Mouse (Mus musculus) liver, postnatal 0 days (tissue): ENCODE measurements at regions not wholly inside any gene's neighbourhood (a gene's known extent, or its start where the extent isn't known, plus 50 kb on each side); places are given as distances from the start of the nearest gene placed in this dataset.

Experiments
- ATAC-seq: fragments of 200-750 bp; cut with Nextera tagmentation; 2 replicates; pipeline ENCODE4 v1.8.0; 2017; ENCODE audit warnings: mild to moderate bottlenecking, moderate library complexity
- DNase-seq: peaks from one replicate; pipeline ENCODE4 v3.0.0-alpha.2; 2016
- H3K27ac ChIP-seq: fragments of 300-500 bp; sonication (generic); 2 replicates; pipeline ENCODE4 v1.5.1; 2014; ENCODE audit warnings: antibody characterized with exemption, moderate library complexity, mild to moderate bottlenecking, low read depth
- H3K27me3 ChIP-seq: fragments of 300-500 bp; sonication (generic); 2 replicates; pipeline ENCODE4 v1.6.1; 2014; ENCODE audit warnings: low read length, control low read depth, mixed read lengths; ENCODE audit not compliant: insufficient read depth
- H3K36me3 ChIP-seq: fragments of 300-500 bp; sonication (generic); replicated peaks from 2 replicates; pipeline ENCODE4 v1.6.1; 2014; ENCODE audit warnings: mild to moderate bottlenecking, control low read depth, low read length, moderate library complexity, mixed read lengths; ENCODE audit not compliant: insufficient read depth
- H3K4me1 ChIP-seq: fragments of 300-500 bp; sonication (generic); 2 replicates; pipeline ENCODE4 v1.6.1; 2014; ENCODE audit warnings: antibody characterized with exemption, mild to moderate bottlenecking, control low read depth; ENCODE audit not compliant: insufficient read depth
- H3K4me2 ChIP-seq: fragments of 300-500 bp; sonication (generic); 2 replicates; pipeline ENCODE4 v1.6.1; 2014; ENCODE audit warnings: low read depth, mild to moderate bottlenecking, low read length, moderate library complexity, mixed read lengths
- H3K4me3 ChIP-seq: fragments of 300-500 bp; sonication (generic); 2 replicates; pipeline ENCODE4 v1.5.1; 2014; ENCODE audit warnings: low read depth, low read length
- H3K9ac ChIP-seq: fragments of 300-500 bp; sonication (generic); replicated peaks from 2 replicates; pipeline ENCODE4 v1.6.1; 2014; ENCODE audit warnings: mild to moderate bottlenecking, moderate library complexity
- H3K9me3 ChIP-seq: fragments of 300-500 bp; sonication (generic); 2 replicates; pipeline ENCODE4 v1.6.1; 2016; ENCODE audit warnings: mild to moderate bottlenecking, control low read depth, low read length, mixed read lengths
- CTCF ChIP-seq: sonication (generic); IDR thresholded peaks from 2 replicates; pipeline ENCODE4 v1.5.1; 2016; ENCODE audit warnings: antibody characterized with exemption, low read depth
- EP300 ChIP-seq: IDR thresholded peaks from 2 replicates; pipeline ENCODE4 v1.6.1; 2016; ENCODE audit warnings: antibody characterized with exemption, low read depth, mild to moderate bottlenecking
- WGBS: fragments of 180-500 bp; shearing (Covaris S2); extraction: QIAGEN DNeasy Blood & Tissue Kit; methylation state at CpG from one replicate; pipeline ENCODE4 v1.1.7; 2014; ENCODE audit not compliant: insufficient replicate concordance; 5-methylcytosine and 5-hydroxymethylcytosine counted together

DNA sequence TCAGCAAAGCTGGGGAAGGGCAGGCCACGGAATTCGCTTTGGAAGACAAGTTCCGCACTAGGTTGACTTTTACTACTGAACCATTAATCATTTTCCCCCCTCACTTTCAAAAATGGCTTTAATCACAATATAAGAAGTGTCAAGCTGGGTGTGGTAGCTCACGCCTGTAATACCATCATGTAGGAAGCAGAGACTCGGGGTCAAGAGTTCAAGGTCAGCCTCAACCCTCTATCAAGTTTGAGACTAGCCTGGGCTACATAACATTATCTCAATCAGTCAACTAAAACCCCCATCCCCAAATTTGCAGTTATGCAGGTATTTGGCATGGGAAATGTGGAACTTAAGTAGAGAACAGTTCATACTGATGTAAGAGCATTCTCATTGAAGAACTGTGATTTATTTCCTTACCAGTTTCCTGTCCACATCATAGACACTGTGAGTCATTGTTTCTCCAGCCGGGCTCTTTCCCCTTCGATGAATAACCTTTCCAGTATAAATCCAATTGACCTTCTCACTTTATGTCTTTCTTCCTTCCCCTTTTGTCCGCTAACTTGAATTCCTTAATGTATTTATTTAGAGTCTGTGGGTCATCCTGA lies 308.6 kb downstream of the Gja1 start:
- Histone ChIP-seq H3K9ac (no peak overlapping the region), H3K27ac (no peak overlapping the region), H3K4me2 (no peak overlapping the region), H3K4me1 (no peaks in the 10 kb centered on the region), H3K4me3 (no peak overlapping the region), H3K36me3 (no peaks in the 10 kb centered on the region), H3K9me3 (no peaks in the 10 kb centered on the region), H3K27me3 (no peaks in the 10 kb centered on the region)
- ATAC-seq (no peak), DNase-seq (no peak)
- 73% methylated on average over 8 of the region's 8 CpGs for WGBS
- TF ChIP-seq EP300 (no peak), CTCF (no peak)

DNA sequence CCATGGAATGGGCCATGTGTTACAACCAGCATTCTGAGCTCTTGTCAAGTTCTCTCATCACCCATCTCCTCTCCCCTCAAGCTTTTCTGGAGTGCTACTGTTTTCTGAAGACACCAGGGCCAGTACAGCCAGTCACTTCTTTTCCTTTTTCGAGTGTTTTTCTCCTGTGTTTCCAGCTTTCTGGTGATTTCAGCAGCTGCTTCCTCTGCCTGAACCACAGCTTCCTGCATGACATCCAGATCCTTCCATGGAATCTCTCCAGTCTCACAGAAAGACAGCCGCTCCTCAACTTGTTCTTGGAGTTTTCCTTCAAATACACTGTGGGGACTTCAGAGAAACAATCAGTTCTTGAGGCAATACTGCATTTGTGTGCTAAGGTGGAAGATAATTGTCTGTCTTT lies 314.3 kb downstream of the Gja1 start:
- H3K27me3 ChIP-seq, result no peaks in the 10 kb centered on the region
- H3K4me3 ChIP-seq, result no peak overlapping the region
- 52% methylated on average over 2 of the region's 2 CpGs for WGBS
- H3K9me3 ChIP-seq, result no peaks in the 10 kb centered on the region
- no peak overlapping the region for H3K9ac ChIP-seq
- H3K4me2 ChIP-seq, result no peak overlapping the region
- TF ChIP-seq EP300 (no peak), CTCF (no peak)
- no peaks in the 10 kb centered on the region for H3K36me3 ChIP-seq
- no peak for ATAC-seq
- no peak for DNase-seq
- no peak overlapping the region for H3K27ac ChIP-seq
- H3K4me1 ChIP-seq, result no peaks in the 10 kb centered on the region

DNA sequence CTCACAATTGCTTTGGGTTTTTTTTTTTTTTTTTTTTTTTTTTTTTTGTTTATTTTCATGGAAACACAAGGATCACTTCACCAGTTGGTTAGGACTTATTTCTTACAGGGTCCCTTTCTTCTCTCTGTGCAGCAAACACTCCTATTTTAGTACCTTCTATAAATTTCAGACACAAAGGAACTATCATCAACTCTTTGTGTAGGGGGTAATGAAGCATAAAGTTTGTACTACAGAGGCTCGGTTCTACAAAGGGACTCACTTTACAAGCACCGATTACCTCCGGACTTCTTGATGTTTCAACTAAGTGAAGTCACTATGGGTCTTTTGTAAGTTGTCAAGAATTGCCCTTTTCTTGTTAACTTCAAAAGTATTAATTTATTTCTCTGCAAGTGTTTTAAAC lies 318.0 kb downstream of the Gja1 start:
- ATAC-seq, result no peak
- no peaks in the 10 kb centered on the region for H3K36me3 ChIP-seq
- no peak for TF ChIP-seq EP300
- no peak for TF ChIP-seq CTCF
- no peak for DNase-seq
- no peak overlapping the region for H3K27ac ChIP-seq
- no peaks in the 10 kb centered on the region for H3K27me3 ChIP-seq
- no peaks in the 10 kb centered on the region for H3K4me1 ChIP-seq
- H3K9ac ChIP-seq, result no peak overlapping the region
- H3K4me2 ChIP-seq, result no peak overlapping the region
- no peak overlapping the region for H3K4me3 ChIP-seq
- WGBS, result 81% methylated on average over 3 of the region's 3 CpGs
- H3K9me3 ChIP-seq, result no peaks in the 10 kb centered on the region

DNA sequence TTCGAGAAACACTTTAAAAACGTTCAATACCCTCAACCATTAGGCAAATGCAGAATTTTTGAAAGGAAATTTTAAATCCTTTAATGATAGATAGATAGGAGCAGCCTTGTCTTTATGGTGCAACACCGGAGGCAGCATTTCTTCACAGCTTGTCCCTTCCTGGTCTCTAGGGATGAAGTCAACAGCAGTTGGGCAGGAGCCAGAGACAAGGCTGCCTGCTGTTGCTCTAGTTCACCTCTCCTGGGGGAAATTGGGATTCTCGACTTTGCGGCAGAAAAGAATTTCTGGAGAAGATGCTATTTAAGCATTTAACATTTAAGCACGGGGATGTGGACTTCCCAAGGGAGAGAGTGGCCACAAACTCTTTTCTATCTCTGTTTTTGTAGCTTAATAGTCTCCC lies 323.0 kb downstream of the Gja1 start:
- Histone ChIP-seq H3K4me3 (no peak overlapping the region), H3K9ac (no peak overlapping the region), H3K27ac (no peak overlapping the region), H3K36me3 (no peaks in the 10 kb centered on the region), H3K4me1 (no peaks in the 10 kb centered on the region), H3K4me2 (no peak overlapping the region), H3K27me3 (no peaks in the 10 kb centered on the region), H3K9me3 (no peaks in the 10 kb centered on the region)
- no peak for TF ChIP-seq EP300
- no peak for TF ChIP-seq CTCF
- 73% methylated on average over 6 of the region's 6 CpGs for WGBS
- DNase-seq (no peak), ATAC-seq (no peak)

DNA sequence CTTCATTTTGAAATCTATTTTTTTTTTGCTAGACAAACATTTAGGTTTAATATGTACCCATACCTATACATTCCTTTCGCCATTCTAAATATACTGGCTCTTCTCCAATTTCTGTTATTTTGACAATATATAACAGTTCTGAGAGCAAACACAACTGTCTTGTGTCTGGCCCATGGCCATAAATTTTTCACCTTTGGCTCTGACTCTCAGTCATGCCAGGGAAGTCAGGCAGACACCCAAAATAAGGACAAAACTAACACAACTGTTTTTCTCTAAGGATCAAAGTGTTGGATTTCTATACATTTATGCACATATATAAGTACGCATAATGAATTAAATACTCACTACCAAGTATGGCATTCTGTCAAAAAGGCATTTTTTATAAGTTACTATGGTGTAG lies 331.3 kb downstream of the Gja1 start:
- TF ChIP-seq CTCF (no peak), EP300 (no peak)
- H3K9ac ChIP-seq, result no peak overlapping the region
- ATAC-seq, result no peak
- H3K4me1 ChIP-seq, result no peaks in the 10 kb centered on the region
- no peak overlapping the region for H3K4me2 ChIP-seq
- H3K9me3 ChIP-seq, result no peaks in the 10 kb centered on the region
- no peak for DNase-seq
- H3K27ac ChIP-seq, result no peak overlapping the region
- WGBS, result 80% methylated on average over 2 of the region's 2 CpGs
- H3K36me3 ChIP-seq, result no peaks in the 10 kb centered on the region
- no peak overlapping the region for H3K4me3 ChIP-seq
- H3K27me3 ChIP-seq, result no peaks in the 10 kb centered on the region

DNA sequence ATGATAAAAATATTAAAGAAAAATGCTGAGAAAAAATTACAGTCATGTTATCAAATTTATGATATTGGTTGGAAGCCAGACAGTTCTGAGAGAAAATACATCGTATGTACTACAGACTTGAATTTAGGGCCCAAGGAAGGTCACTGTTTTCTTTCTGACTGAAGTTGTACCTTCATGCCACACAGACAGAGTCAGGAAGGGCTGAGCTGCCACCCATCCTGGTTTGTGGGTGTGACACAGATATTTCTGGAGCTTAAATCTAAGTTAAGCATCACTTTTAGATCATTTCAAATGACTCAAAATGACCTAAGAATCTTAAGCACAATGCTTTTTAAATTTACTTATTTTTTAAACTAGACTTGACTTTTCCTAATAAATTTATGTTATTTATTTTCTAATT lies 331.8 kb downstream of the Gja1 start:
- no peaks in the 10 kb centered on the region for H3K36me3 ChIP-seq
- H3K4me2 ChIP-seq, result no peak overlapping the region
- no peaks in the 10 kb centered on the region for H3K9me3 ChIP-seq
- no peak for ATAC-seq
- no peak overlapping the region for H3K27ac ChIP-seq
- no peaks in the 10 kb centered on the region for H3K4me1 ChIP-seq
- no peak for TF ChIP-seq EP300
- DNase-seq, result no peak
- no peaks in the 10 kb centered on the region for H3K27me3 ChIP-seq
- H3K4me3 ChIP-seq, result no peak overlapping the region
- no peak overlapping the region for H3K9ac ChIP-seq
- WGBS, result 74% methylated on average over 1 of the region's 1 CpGs

DNA sequence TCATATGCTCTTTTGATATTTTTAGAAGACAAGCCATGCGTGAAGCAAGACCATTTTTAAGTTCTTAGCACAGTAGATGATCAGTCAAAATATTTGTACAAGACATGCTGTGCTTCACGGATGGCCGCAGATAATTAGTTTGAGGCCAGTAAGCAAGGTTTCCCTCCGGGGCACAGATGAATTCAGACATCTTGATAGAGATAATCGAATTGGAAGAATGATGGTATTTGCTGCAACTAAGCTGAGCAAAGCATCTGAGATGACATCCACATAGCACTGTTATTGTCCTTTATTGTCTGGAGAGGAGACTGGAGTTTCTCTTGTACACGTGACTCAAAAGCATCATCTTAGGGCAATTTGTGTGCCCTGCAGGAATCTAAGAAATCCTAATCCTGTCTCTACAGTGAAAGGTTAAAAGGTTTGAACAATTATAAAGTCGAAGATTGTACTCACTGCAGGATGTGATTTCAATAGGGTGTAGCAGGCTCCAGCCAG lies 335.5 kb downstream of the Gja1 start:
- no peak overlapping the region for H3K4me3 ChIP-seq
- no peak overlapping the region for H3K27ac ChIP-seq
- no peak overlapping the region for H3K4me2 ChIP-seq
- ATAC-seq, result no peak
- DNase-seq, result no peak
- H3K9ac ChIP-seq, result no peak overlapping the region
- no peaks in the 10 kb centered on the region for H3K27me3 ChIP-seq
- 58% methylated on average over 7 of the region's 7 CpGs for WGBS
- no peaks in the 10 kb centered on the region for H3K36me3 ChIP-seq
- H3K4me1 ChIP-seq, result no peaks in the 10 kb centered on the region
- no peak for TF ChIP-seq CTCF
- TF ChIP-seq EP300, result no peak
- H3K9me3 ChIP-seq, result no peaks in the 10 kb centered on the region
